Mouse (Mus musculus): ENCODE results near the gene Def6. TPM values are rescaled to one million over a fixed set of nuclear protein-coding genes. Genes with fewer than 3 reads are reported as not detected.

The Def6 gene
- polyA plus RNA-seq, 1 experiment from 2014 or later, result 11.4 TPM

DNA sequence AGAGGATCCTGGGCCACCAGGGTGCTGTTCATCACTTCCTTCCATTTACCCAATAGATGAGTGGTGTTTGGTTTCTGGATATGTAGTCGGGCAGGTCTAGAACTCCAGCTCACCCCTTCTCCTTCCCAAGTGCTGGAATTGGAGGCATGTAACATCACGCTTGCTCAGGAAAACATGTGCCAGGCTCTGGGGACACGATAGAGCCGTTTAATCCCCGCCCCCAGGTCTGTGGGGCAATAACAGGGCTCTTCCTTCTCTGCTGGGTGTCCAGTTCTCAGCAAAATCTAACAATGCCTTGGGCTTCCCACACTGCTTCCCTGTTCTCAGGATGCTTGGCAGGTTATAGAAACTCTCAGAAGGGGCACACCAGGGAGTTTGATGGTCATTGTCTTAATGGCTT lies 29.8 kb downstream of the Def6 start:
- H3K4me1 ChIP-seq (replicated peaks; ENCODE audit: control insufficient read depth, insufficient read depth), result 0 out of 2 replicates have a peak, but pooled peaks cover 2% of the 10 kb centered on the region
- no peaks in the 10 kb centered on the region for H3K9me3 ChIP-seq (ENCODE audit: control insufficient read depth, low read length)
- H3K4me2 ChIP-seq (replicated peaks; ENCODE audit: low read depth), result no peak overlapping the region
- H3K9ac ChIP-seq (ENCODE audit: low read length), result peak overlapping the region; percentile 27; the same call in 1 of the 2 replicates
- TF ChIP-seq CTCF (IDR thresholded peaks at IDR 0.05; ENCODE audit: low read depth) (no peak), EP300 (optimal IDR thresholded peaks at IDR 0.05) (no peak)
- H3K27me3 ChIP-seq (ENCODE audit: control insufficient read depth, insufficient read depth, low read length), result no peaks in the 10 kb centered on the region
- H3K36me3 ChIP-seq (ENCODE audit: control insufficient read depth, insufficient read depth, low read length), result peaks cover 9% of the 10 kb centered on the region; the same call in 1 of the 2 replicates
- no peak overlapping the region for H3K4me3 ChIP-seq (ENCODE audit: low read depth, low read length)
- 57% methylated on average over 5 of the region's 5 CpGs for whole genome bisulfite sequencing
- DNase-seq (ENCODE audit: low spot score), result no peak
- no peak for ATAC-seq (ENCODE audit: low FRiP score, low TSS enrichment)
- H3K27ac ChIP-seq (replicated peaks), result no peak overlapping the region; the same call in 1 of the 2 replicates

DNA sequence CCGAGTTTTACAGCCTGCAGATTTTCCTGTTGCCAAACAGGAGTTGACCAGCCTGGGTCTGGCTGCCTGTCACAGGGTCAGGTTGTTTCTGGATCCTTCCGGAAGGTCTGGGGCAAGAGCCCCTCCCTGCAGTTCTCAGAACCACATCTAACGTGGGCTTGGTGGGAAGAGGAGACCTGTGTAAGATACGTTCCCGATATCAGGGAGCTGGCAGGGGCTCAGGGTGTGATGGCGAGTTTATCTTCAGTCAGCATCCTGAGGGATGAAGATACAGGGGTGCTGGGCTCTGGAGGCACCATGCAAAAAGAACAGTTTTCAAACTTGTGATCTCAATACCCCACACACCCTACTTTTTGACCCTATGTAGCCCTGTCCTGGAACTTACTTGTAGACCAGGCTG lies 30.3 kb downstream of the Def6 start:
- TF ChIP-seq CTCF (IDR thresholded peaks at IDR 0.05; ENCODE audit: low read depth) (no peak), EP300 (optimal IDR thresholded peaks at IDR 0.05) (no peak)
- Histone ChIP-seq H3K4me1 (replicated peaks; ENCODE audit: control insufficient read depth, insufficient read depth) (0 out of 2 replicates have a peak, but pooled peaks cover 2% of the 10 kb centered on the region), H3K9me3 (ENCODE audit: control insufficient read depth, low read length) (no peaks in the 10 kb centered on the region), H3K4me3 (ENCODE audit: low read depth, low read length) (no peak overlapping the region), H3K27ac (replicated peaks) (no peak overlapping the region), H3K27me3 (ENCODE audit: control insufficient read depth, insufficient read depth, low read length) (no peaks in the 10 kb centered on the region), H3K4me2 (replicated peaks; ENCODE audit: low read depth) (no peak overlapping the region), H3K9ac (ENCODE audit: low read length) (no peak overlapping the region), H3K36me3 (ENCODE audit: control insufficient read depth, insufficient read depth, low read length) (peaks cover 9% of the 10 kb centered on the region; the same call in 1 of the 2 replicates)
- ATAC-seq (ENCODE audit: low FRiP score, low TSS enrichment) (no peak), DNase-seq (ENCODE audit: low spot score) (no peak)
- 85% methylated on average over 6 of the region's 6 CpGs for WGBS

DNA sequence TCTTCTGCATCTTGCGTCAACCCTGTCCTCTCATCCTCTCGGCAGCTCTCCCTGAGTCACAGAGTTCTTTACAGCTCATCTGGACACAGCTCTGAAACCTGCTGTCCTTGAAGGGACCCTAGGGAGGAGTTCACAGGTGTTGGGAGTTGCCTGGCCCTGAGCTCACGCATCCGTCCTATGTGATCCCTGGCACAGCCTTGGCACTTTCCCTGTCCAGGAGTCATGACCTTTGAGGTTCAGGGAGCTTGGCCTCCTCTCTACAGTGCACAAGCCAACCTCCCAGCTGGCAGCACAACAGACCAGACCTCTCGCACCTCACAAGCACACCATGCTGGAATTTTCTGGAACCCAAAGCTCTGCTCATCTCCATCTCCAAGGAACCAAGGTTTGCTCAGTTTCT lies 33.3 kb downstream of the Def6 start:
- Histone ChIP-seq H3K9ac (ENCODE audit: low read length) (no peak overlapping the region), H3K9me3 (ENCODE audit: control insufficient read depth, low read length) (no peaks in the 10 kb centered on the region), H3K27me3 (ENCODE audit: control insufficient read depth, insufficient read depth, low read length) (no peaks in the 10 kb centered on the region), H3K4me3 (ENCODE audit: low read depth, low read length) (no peak overlapping the region), H3K4me1 (replicated peaks; ENCODE audit: control insufficient read depth, insufficient read depth) (no peaks in the 10 kb centered on the region), H3K36me3 (ENCODE audit: control insufficient read depth, insufficient read depth, low read length) (peaks cover 11% of the 10 kb centered on the region; the same call in 1 of the 2 replicates), H3K27ac (replicated peaks) (no peak overlapping the region), H3K4me2 (replicated peaks; ENCODE audit: low read depth) (no peak overlapping the region)
- ATAC-seq (ENCODE audit: low FRiP score, low TSS enrichment), result no peak
- TF ChIP-seq CTCF (IDR thresholded peaks at IDR 0.05; ENCODE audit: low read depth) (no peak), EP300 (optimal IDR thresholded peaks at IDR 0.05) (no peak)
- DNase-seq (ENCODE audit: low spot score), result no peak
- 94% methylated on average over 5 of the region's 5 CpGs for WGBS

DNA sequence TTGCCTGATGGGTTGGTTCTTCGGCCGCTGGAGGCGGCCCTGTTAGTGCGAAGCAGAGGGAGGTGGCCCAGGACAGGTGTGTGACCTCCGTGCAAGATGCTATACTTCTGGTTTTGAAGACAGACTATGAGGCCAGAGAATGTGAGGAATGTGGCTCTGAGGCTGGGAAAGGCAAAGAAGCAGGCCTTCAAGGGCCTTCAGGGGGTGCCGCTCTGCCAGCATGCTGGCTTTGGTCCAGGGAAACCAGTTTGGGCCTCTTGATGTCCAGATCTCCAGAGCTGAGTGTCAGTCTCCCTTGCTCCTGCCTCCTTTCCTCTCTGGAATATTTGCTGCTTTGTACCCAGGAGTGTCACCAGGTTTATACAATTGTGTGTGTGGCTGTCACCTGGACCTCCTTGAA lies 34.7 kb downstream of the Def6 start:
- no peak for ATAC-seq (ENCODE audit: low FRiP score, low TSS enrichment)
- DNase-seq (ENCODE audit: low spot score), result no peak
- no peaks in the 10 kb centered on the region for H3K9me3 ChIP-seq (ENCODE audit: control insufficient read depth, low read length)
- no peaks in the 10 kb centered on the region for H3K27me3 ChIP-seq (ENCODE audit: control insufficient read depth, insufficient read depth, low read length)
- no peak overlapping the region for H3K4me3 ChIP-seq (ENCODE audit: low read depth, low read length)
- no peaks in the 10 kb centered on the region for H3K4me1 ChIP-seq (replicated peaks; ENCODE audit: control insufficient read depth, insufficient read depth)
- no peak overlapping the region for H3K9ac ChIP-seq (ENCODE audit: low read length)
- peaks cover 11% of the 10 kb centered on the region; the same call in 1 of the 2 replicates for H3K36me3 ChIP-seq (ENCODE audit: control insufficient read depth, insufficient read depth, low read length)
- H3K4me2 ChIP-seq (replicated peaks; ENCODE audit: low read depth), result no peak overlapping the region
- TF ChIP-seq CTCF (IDR thresholded peaks at IDR 0.05; ENCODE audit: low read depth) (no peak), EP300 (optimal IDR thresholded peaks at IDR 0.05) (no peak)
- no peak overlapping the region for H3K27ac ChIP-seq (replicated peaks)
- 75% methylated on average over 6 of the region's 6 CpGs for WGBS

DNA sequence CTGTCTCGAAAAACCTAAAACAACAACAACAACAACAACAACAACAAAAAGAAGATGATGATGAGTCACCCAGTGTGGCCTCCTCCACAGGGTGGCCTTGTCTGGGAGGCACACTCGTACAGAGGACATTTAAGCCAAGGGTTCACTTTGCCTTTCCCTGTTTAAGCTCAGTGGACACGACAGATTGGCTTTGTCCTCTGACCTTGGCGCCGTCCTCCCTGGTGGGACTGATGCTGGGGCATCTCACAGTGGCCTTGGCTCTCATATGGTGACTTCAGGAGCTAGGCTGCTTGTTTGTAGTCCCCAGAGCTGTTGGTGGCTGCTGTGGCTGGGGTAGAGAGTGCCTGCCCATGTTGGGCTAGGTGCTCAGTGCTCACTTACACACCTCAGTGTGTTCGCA lies 36.6 kb downstream of the Def6 start:
- 84% methylated on average over 6 of the region's 6 CpGs for WGBS
- H3K4me3 ChIP-seq (ENCODE audit: low read depth, low read length), result no peak overlapping the region
- ATAC-seq (ENCODE audit: low FRiP score, low TSS enrichment), result no peak
- DNase-seq (ENCODE audit: low spot score), result no peak
- peaks cover 11% of the 10 kb centered on the region; the same call in 1 of the 2 replicates for H3K36me3 ChIP-seq (ENCODE audit: control insufficient read depth, insufficient read depth, low read length)
- H3K9me3 ChIP-seq (ENCODE audit: control insufficient read depth, low read length), result no peaks in the 10 kb centered on the region
- H3K4me1 ChIP-seq (replicated peaks; ENCODE audit: control insufficient read depth, insufficient read depth), result no peaks in the 10 kb centered on the region
- TF ChIP-seq CTCF (IDR thresholded peaks at IDR 0.05; ENCODE audit: low read depth), result no peak
- TF ChIP-seq EP300 (optimal IDR thresholded peaks at IDR 0.05), result no peak
- no peak overlapping the region for H3K27ac ChIP-seq (replicated peaks)
- no peak overlapping the region for H3K4me2 ChIP-seq (replicated peaks; ENCODE audit: low read depth)
- no peak overlapping the region for H3K9ac ChIP-seq (ENCODE audit: low read length)
- H3K27me3 ChIP-seq (ENCODE audit: control insufficient read depth, insufficient read depth, low read length), result no peaks in the 10 kb centered on the region

DNA sequence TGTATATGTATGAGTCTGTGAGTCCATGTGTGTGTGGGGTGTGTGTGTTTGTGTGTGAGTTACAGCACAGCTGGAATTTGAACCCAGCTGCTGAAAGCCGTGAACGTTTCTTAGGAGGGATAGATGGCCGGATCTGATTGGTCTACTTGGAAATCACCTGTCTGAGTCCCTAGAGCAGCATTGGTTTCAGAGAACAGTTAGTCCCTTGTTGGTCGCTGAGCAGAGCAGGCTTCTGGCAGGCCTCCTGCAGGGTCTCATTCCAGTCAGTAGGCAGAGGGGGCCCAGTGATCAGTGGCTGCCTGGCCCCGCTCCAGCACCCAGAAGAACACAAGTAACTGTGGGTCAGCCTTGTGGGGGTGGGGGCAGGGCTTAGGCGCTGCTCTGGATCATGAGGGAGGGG lies 37.1 kb downstream of the Def6 start:
- 41% methylated on average over 6 of the region's 6 CpGs for WGBS
- DNase-seq (ENCODE audit: low spot score), result no peak
- Histone ChIP-seq H3K9me3 (ENCODE audit: control insufficient read depth, low read length) (no peaks in the 10 kb centered on the region), H3K27ac (replicated peaks) (no peak overlapping the region), H3K27me3 (ENCODE audit: control insufficient read depth, insufficient read depth, low read length) (no peaks in the 10 kb centered on the region), H3K4me1 (replicated peaks; ENCODE audit: control insufficient read depth, insufficient read depth) (no peaks in the 10 kb centered on the region), H3K9ac (ENCODE audit: low read length) (no peak overlapping the region), H3K4me3 (ENCODE audit: low read depth, low read length) (no peak overlapping the region), H3K4me2 (replicated peaks; ENCODE audit: low read depth) (no peak overlapping the region), H3K36me3 (ENCODE audit: control insufficient read depth, insufficient read depth, low read length) (peaks cover 11% of the 10 kb centered on the region; the same call in 1 of the 2 replicates)
- TF ChIP-seq EP300 (optimal IDR thresholded peaks at IDR 0.05) (no peak), CTCF (IDR thresholded peaks at IDR 0.05; ENCODE audit: low read depth) (no peak)
- ATAC-seq (ENCODE audit: low FRiP score, low TSS enrichment), result peak; percentile 23; the same call in 1 of the 2 replicates
